Mouse (Mus musculus) frontal cortex, adult 2 months (tissue): Measurements from ENCODE around the gene Olfr1247. TPM values are rescaled to one million over a fixed set of nuclear protein-coding genes. Genes with fewer than 3 reads are reported as not detected.
"Not testable (repeated sequence)": the region's sequence is repeated elsewhere in the genome, so short reads cannot be mapped to it uniquely, and the experiment has no call there.

Experiments
- DNase-seq, 2 experiments: peaks; one replicate each; pipeline ENCODE4 v3.0.0; 2022; ENCODE audit warnings: low spot score in 1 of 2; ENCODE audit errors: extremely low spot score in 1 of 2
- polyA plus RNA-seq: library from polyadenylated mRNA; depleted of rRNA; stranded (reverse); fragments of >200 nt; gene quantifications from 2 replicates; pipeline ENCODE4 v1.2.3, GENCODE M21; 2012; rRNA removed

Gene Olfr1247
- 0.04 TPM in 1 of 2 replicates, not detected in the other for polyA plus RNA-seq

DNA sequence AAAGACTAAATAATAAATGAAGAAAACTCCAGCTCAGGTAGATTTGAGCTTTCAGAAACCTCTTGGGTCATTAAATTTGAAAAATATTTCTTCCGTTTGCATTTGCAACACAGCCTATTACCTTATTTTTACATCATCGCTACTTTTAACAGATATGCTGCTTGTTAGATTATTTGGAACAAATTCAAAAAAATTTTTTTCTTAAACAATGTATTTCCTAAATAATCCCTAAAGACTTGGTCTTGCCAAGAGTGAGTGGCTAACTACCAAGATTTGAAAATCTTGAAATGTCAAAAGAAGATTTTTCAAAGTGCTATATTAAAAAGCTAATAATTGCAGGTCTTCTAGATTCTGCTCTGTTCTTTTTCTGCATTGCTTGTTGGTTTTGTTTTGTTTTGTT, at the start of gene Olfr1247:
Gene Olfr1247 (minus strand): TSS at position 101 of the 400 bp plus-strand sequence.
- no peak for DNase-seq

DNA sequence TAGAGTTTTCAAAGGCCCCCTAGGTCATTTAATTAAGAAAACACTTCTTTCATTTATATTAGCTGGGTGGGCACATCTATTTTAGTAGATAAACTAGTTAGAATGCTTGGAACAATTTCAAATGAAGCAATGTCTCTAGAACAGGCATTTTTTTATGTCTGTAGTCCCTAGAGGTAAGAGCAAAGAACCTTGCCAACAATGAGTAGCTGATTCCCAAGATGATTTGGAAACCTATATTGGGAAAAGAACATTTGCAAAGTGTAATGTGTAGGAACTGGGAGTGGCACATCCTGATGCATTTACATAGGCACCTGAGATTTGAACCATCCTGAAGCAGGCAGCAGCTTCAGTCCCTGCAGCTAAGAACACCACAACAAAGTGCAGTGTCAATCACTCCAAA, 47.4 kb upstream of the Olfr1247 start, which contains the start of gene Olfr1250:
Gene Olfr1250 (minus strand): TSS at position 101 of the 400 bp plus-strand sequence.
- no peak for DNase-seq

DNA sequence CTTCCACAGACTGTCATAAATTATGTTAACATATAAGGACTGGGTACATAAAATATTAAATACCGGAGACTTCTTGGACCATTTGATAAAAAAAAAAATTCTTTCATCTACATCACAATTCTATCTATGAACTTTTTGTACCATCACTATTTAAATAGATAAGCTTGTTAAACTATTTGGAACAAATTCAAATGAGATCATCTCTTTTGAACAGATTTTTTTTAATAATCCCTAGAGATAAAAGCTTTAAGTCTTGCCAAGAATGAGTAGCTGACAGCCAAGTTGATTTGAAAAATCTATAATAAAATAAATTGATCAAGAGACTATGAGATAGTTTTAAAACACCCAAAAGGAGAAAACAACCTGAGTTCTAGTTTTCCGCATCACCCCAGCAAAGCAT, 21.0 kb upstream of the Olfr1247 start, which contains the start of gene Olfr1249:
Gene Olfr1249 (minus strand): TSS at position 101 of the 400 bp plus-strand sequence.
- DNase-seq, result no peak

DNA sequence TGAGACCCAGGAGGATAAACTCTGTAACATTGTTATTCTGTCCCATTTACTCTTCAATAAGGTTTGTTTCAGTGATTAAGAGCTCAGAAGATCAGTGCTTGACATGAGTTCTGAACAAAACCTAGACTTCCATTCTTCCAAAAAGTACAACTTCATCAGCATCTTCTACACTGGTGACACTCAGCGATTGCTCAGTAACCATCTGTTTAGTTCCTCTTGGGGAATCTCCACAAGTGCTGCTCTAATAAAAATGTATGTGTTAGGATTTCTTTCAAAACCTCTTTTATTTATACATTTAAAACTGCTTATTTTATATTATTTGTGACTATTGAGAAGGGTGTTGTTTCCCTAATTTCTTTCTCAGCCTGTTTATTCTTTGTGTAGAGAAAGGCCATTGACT, 4.2 kb upstream of the Olfr1247 start, which contains the start of gene Olfr1248:
Gene Olfr1248 (minus strand): TSS at position 101 of the 400 bp plus-strand sequence.
- DNase-seq, result not testable (repeated sequence)

DNA sequence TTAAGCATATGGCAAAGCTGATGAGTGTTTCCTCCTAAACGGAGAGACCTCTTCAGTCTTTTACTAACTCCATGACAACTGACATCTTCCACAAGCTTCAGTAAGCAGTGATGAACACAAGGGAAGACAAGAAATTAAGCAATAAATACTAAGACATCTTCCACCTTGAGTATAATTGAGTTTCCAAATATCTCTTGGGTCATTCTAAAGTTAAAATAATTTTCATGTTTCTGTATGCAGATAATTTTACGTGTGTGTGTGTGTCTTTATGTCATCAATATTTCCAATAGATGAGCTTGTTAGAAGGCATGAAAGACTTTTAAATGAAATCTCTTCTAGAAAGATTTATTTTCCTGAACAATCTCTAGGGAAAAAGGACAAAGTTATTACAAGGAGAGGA, 20.9 kb downstream of the Olfr1247 start, which contains the start of gene Olfr1246:
Gene Olfr1246 (minus strand): TSS at position 101 of the 400 bp plus-strand sequence.
- DNase-seq, result no peak

DNA sequence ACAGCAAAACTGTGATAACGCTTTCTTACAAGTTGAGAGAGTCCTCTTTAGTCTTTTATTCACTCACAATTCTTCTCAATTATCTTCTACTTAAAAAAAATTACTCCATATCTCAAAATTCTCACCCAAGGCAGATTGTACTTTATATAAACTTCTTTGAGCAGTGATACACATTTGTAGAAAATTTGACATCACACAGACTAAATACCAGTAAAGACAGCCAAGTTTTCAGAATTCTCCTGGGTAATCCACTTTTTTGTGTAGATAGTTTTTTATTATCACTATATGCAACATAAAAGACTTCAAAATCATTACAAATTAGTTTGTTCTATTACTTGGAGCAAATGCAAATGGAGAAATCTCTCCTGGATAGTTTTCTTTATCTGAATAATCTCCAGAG, 35.6 kb downstream of the Olfr1247 start, which contains the start of gene Olfr1245:
Gene Olfr1245 (minus strand): TSS at position 101 of the 400 bp plus-strand sequence.
- DNase-seq, result no peak

DNA sequence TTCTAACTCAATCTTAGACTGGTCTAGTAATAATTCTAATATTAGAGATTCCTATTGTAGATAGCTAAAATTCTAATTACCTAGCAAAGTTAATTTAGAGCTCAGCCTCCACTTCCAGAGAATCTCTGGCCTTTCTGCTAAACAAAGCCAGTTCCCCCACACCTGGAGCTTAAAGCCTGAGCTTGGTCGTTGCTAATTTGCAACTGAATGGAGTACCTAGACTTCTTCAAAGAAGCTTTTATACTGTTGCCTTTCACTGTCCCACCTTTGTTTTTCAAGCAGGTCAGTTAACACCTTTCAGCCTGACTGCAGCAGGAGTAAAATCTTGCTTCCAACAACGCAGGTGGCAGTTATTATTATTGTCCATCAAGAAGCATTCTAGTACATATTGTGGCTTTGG, 51.2 kb downstream of the Olfr1247 start:
- not testable (repeated sequence) for DNase-seq

Other genes starting within 250 kb of the Olfr1247 start
- not detected in 2 replicates for gene Olfr1234, start 249.3 kb downstream of the Olfr1247 start, polyA plus RNA-seq
- not detected in 2 replicates for gene Olfr1238, start 204.5 kb downstream of the Olfr1247 start, polyA plus RNA-seq
- not detected in 2 replicates for gene Olfr1239, start 193.7 kb downstream of the Olfr1247 start, polyA plus RNA-seq
- gene Olfr1240, start 171.1 kb downstream of the Olfr1247 start, polyA plus RNA-seq, result 0.06 TPM in 1 of 2 replicates, not detected in the other
- not detected in 2 replicates for gene Olfr1241, start 127.0 kb downstream of the Olfr1247 start, polyA plus RNA-seq
- not detected in 2 replicates for gene Olfr1242, start 115.8 kb downstream of the Olfr1247 start, polyA plus RNA-seq
- not detected in 2 replicates for gene Olfr1243, start 82.6 kb downstream of the Olfr1247 start, polyA plus RNA-seq
- not detected in 2 replicates for gene Olfr1245, start 35.7 kb downstream of the Olfr1247 start, polyA plus RNA-seq
- not detected in 2 replicates for gene Olfr1246, start 21.0 kb downstream of the Olfr1247 start, polyA plus RNA-seq
- gene Olfr1248, start 4.1 kb upstream of the Olfr1247 start, polyA plus RNA-seq, result not detected in 2 replicates
- gene Olfr1249, start 20.9 kb upstream of the Olfr1247 start, polyA plus RNA-seq, result not detected in 2 replicates
- not detected in 2 replicates for gene Olfr1250, start 47.3 kb upstream of the Olfr1247 start, polyA plus RNA-seq
- not detected in 2 replicates for gene Olfr1251, start 57.8 kb upstream of the Olfr1247 start, polyA plus RNA-seq
- 0.06 TPM in 1 of 2 replicates, not detected in the other for gene Olfr1252, start 110.9 kb upstream of the Olfr1247 start, polyA plus RNA-seq
- gene Olfr1253, start 143.0 kb upstream of the Olfr1247 start, polyA plus RNA-seq, result not detected in 2 replicates
- gene Olfr1254, start 179.5 kb upstream of the Olfr1247 start, polyA plus RNA-seq, result 0.25 TPM in 1 of 2 replicates, not detected in the other
- not detected in 2 replicates for gene Olfr1255, start 197.9 kb upstream of the Olfr1247 start, polyA plus RNA-seq
- not detected in 2 replicates for gene Olfr1256, start 227.4 kb upstream of the Olfr1247 start, polyA plus RNA-seq
- gene Olfr48, start 234.1 kb upstream of the Olfr1247 start, polyA plus RNA-seq, result not detected in 2 replicates